Mouse (Mus musculus) C2C12 (cell line): Measurements from ENCODE around the gene Tsc2. TPM values are rescaled to one million over a fixed set of nuclear protein-coding genes. Genes with fewer than 3 reads are reported as not detected.

Experiments
- H3K27me3 ChIP-seq: one replicate; pipeline ENCODE4 v1.6.1; 2011; ENCODE audit not compliant: control insufficient read depth, insufficient read depth, insufficient read length
- H3K36me3 ChIP-seq: one replicate; pipeline ENCODE4 v1.6.1; 2011; ENCODE audit not compliant: control insufficient read depth, insufficient read depth
- H3K4me3 ChIP-seq: one replicate; pipeline ENCODE4 v1.5.1; 2011; ENCODE audit warnings: mild to moderate bottlenecking, control low read depth; ENCODE audit not compliant: poor library complexity, insufficient read depth, severe bottlenecking
- H3K79me2 ChIP-seq: one replicate; pipeline ENCODE4 v1.6.1; 2011; ENCODE audit not compliant: control insufficient read depth, insufficient read depth
- H3K79me3 ChIP-seq: one replicate; pipeline ENCODE4 v1.6.1; 2011; ENCODE audit warnings: low read depth, control low read depth
- H3ac ChIP-seq: one replicate; pipeline ENCODE3; 2011; ENCODE audit warnings: low read depth; ENCODE audit not compliant: control insufficient read depth, insufficient read length
- CEBPB ChIP-seq: IDR thresholded peaks from one replicate; pipeline ENCODE4 v1.6.1; 2011; ENCODE audit warnings: low read depth, mild to moderate bottlenecking, control low read depth, moderate library complexity
- CTCF ChIP-seq: IDR thresholded peaks from one replicate; pipeline ENCODE4 v1.5.1; 2011; ENCODE audit not compliant: control insufficient read depth, insufficient read depth, insufficient read length
- FOSL1 ChIP-seq: IDR thresholded peaks from one replicate; pipeline ENCODE4 v1.8.0; 2011; ENCODE audit warnings: mild to moderate bottlenecking, low read length; ENCODE audit not compliant: poor library complexity, insufficient read depth, severe bottlenecking
- MAX ChIP-seq: IDR thresholded peaks from one replicate; pipeline ENCODE4 v1.6.1; 2011; ENCODE audit warnings: mild to moderate bottlenecking, control low read depth
- MYOD1 ChIP-seq: IDR thresholded peaks from one replicate; pipeline ENCODE4 v1.6.1; 2011; ENCODE audit warnings: low read depth; ENCODE audit not compliant: control insufficient read depth, insufficient read length
- MYOG ChIP-seq: IDR thresholded peaks from one replicate; pipeline ENCODE4 v1.6.1; 2011; ENCODE audit not compliant: control insufficient read depth, insufficient read length; ENCODE audit errors: extremely low read depth
- USF1 ChIP-seq: IDR thresholded peaks from one replicate; pipeline ENCODE4 v1.6.1; 2011; ENCODE audit warnings: low read depth, mild to moderate bottlenecking, control low read depth, moderate library complexity
- polyA plus RNA-seq: library from polyadenylated mRNA; unstranded; fragments of >200 nt; fragmentation: generic; extraction: Trizol; gene quantifications from one replicate; pipeline ENCODE4 v1.2.1, GENCODE M21; 2012; ENCODE audit warnings: missing spikeins

The Tsc2 gene
- polyA plus RNA-seq, 1 experiment: 33.3 TPM

- Histone ChIP-seq H3K79me2 (no peaks in the 10 kb centered on the region), H3K4me3 (no peak overlapping the region), H3ac (peak overlapping the region; percentile 19), H3K79me3 (no peaks in the 10 kb centered on the region), H3K27me3 (no peaks in the 10 kb centered on the region), H3K36me3 (no peaks in the 10 kb centered on the region)
- TF ChIP-seq MYOG: no peak
- TF ChIP-seq MYOD1: no peak
- no peak for TF ChIP-seq CTCF
- TF ChIP-seq FOSL1: no peak
- TF ChIP-seq MAX: no peak
- TF ChIP-seq CEBPB: no peak
- TF ChIP-seq USF1: no peak
Measured at GRCm38 (mm10) chr17:24644875-24645721, 12.7 kb upstream of the Tsc2 start.

GRCm38 (mm10) chr17:24644030-24644715 lies 11.7 kb upstream of the Tsc2 start:
- H3ac ChIP-seq: no peak overlapping the region
- H3K79me3 ChIP-seq: no peaks in the 10 kb centered on the region
- no peaks in the 10 kb centered on the region for H3K36me3 ChIP-seq
- no peak for TF ChIP-seq CEBPB
- no peak for TF ChIP-seq CTCF
- no peak for TF ChIP-seq MYOG
- TF ChIP-seq USF1: no peak
- no peak for TF ChIP-seq MAX
- TF ChIP-seq MYOD1: no peak
- no peak for TF ChIP-seq FOSL1
- no peaks in the 10 kb centered on the region for H3K27me3 ChIP-seq
- H3K79me2 ChIP-seq: no peaks in the 10 kb centered on the region
- no peak overlapping the region for H3K4me3 ChIP-seq

GRCm38 (mm10) chr17:24642791-24643343 lies 10.4 kb upstream of the Tsc2 start:
- Histone ChIP-seq H3K27me3 (no peaks in the 10 kb centered on the region), H3K36me3 (no peaks in the 10 kb centered on the region)
- no peak for TF ChIP-seq FOSL1
- no peak for TF ChIP-seq USF1
- TF ChIP-seq CTCF: no peak
- TF ChIP-seq MAX: no peak
- TF ChIP-seq CEBPB: no peak
- TF ChIP-seq MYOG: no peak
- TF ChIP-seq MYOD1: no peak

GRCm38 (mm10) chr17:24641944-24642343 lies 9.5 kb upstream of the Tsc2 start:
- no peak for TF ChIP-seq CEBPB
- TF ChIP-seq FOSL1: no peak
- TF ChIP-seq MYOD1: no peak
- TF ChIP-seq CTCF: no peak
- TF ChIP-seq MAX: no peak
- no peak for TF ChIP-seq MYOG
- TF ChIP-seq USF1: no peak
- no peaks in the 10 kb centered on the region for H3K79me3 ChIP-seq
- no peak overlapping the region for H3ac ChIP-seq
- no peaks in the 10 kb centered on the region for H3K27me3 ChIP-seq
- H3K4me3 ChIP-seq: no peak overlapping the region
- H3K36me3 ChIP-seq: no peaks in the 10 kb centered on the region
- H3K79me2 ChIP-seq: no peaks in the 10 kb centered on the region

More at GRCm38 (mm10) chr17:24642791-24643343, 10.4 kb upstream of the Tsc2 start:
- Histone ChIP-seq H3ac (no peak overlapping the region), H3K79me2 (no peaks in the 10 kb centered on the region), H3K79me3 (no peaks in the 10 kb centered on the region), H3K4me3 (no peak overlapping the region)

- no peak for TF ChIP-seq CTCF
- no peak for TF ChIP-seq USF1
- TF ChIP-seq FOSL1: no peak
- no peak for TF ChIP-seq MYOG
- no peak for TF ChIP-seq CEBPB
- TF ChIP-seq MAX: no peak
- H3K79me3 ChIP-seq: no peaks in the 10 kb centered on the region
- no peak overlapping the region for H3K4me3 ChIP-seq
- H3K79me2 ChIP-seq: no peaks in the 10 kb centered on the region
- H3K36me3 ChIP-seq: no peaks in the 10 kb centered on the region
- H3K27me3 ChIP-seq: no peaks in the 10 kb centered on the region
- H3ac ChIP-seq: no peak overlapping the region
Measured at GRCm38 (mm10) chr17:24640581-24640980, 8.2 kb upstream of the Tsc2 start.
